Mouse (Mus musculus) ES-E14 (cell line): ENCODE data around the gene Csn1s2a. TPM values are rescaled to one million over a fixed set of nuclear protein-coding genes. Genes with fewer than 3 reads are reported as not detected.
"Not testable (repeated sequence)": the region's sequence is repeated elsewhere in the genome, so short reads cannot be mapped to it uniquely, and the experiment has no call there.

Experiments
- DNase-seq: peaks from one replicate; pipeline ENCODE4 v3.0.0-alpha.2; 2013; ENCODE audit warnings: low read depth, low spot score
- H3K27ac ChIP-seq: 2 replicates; pipeline ENCODE4 v1.5.1; 2012; ENCODE audit warnings: low read depth, mild to moderate bottlenecking, low read length, moderate library complexity, mixed read lengths; ENCODE audit not compliant: poor library complexity, insufficient read depth, severe bottlenecking
- H3K36me3 ChIP-seq: 2 replicates; pipeline ENCODE4 v1.6.1; 2012; ENCODE audit warnings: mild to moderate bottlenecking, low read length, moderate library complexity, mixed read lengths; ENCODE audit not compliant: control insufficient read depth, poor library complexity, insufficient read depth, severe bottlenecking
- H3K4me1 ChIP-seq, 2 experiments: fragments of 150-350 bp in 1 of 2; sonication (generic) in 1 of 2; 2 replicates each; pipeline ENCODE4 v1.6.1; 2012; ENCODE audit warnings: low read length in 2 of 2, mild to moderate bottlenecking in 1 of 2, mixed read lengths in 1 of 2; ENCODE audit not compliant: control insufficient read depth in 2 of 2, insufficient read depth in 2 of 2, poor library complexity in 1 of 2
- H3K4me3 ChIP-seq, 2 experiments: fragments of 150-350 bp in 1 of 2; sonication (generic) in 1 of 2; 2 replicates each; pipeline ENCODE4 v1.5.1; 2012; ENCODE audit warnings: low read length in 2 of 2, low read depth in 1 of 2, mild to moderate bottlenecking in 1 of 2, mixed read lengths in 1 of 2; ENCODE audit not compliant: insufficient read depth in 1 of 2, poor library complexity in 1 of 2, severe bottlenecking in 1 of 2
- H3K9ac ChIP-seq: 2 replicates; pipeline ENCODE4 v1.6.1; 2012; ENCODE audit warnings: low read depth, mild to moderate bottlenecking, low read length, mixed read lengths; ENCODE audit not compliant: poor library complexity, insufficient read depth, severe bottlenecking
- H3K9me3 ChIP-seq: fragments of 150-350 bp; sonication (generic); 2 replicates; pipeline ENCODE4 v1.6.1; 2012; ENCODE audit warnings: low read depth, mild to moderate bottlenecking, low read length; ENCODE audit not compliant: control insufficient read depth, insufficient read depth
- CHD2 ChIP-seq: IDR thresholded peaks from 2 replicates; pipeline ENCODE4 v1.6.1; 2014; ENCODE audit warnings: mild to moderate bottlenecking, low read depth, low read length, inconsistent platforms
- HCFC1 ChIP-seq: IDR thresholded peaks from 2 replicates; pipeline ENCODE4 v1.6.1; 2012; ENCODE audit warnings: low read length, inconsistent platforms, borderline replicate concordance; ENCODE audit not compliant: insufficient read depth
- MAFK ChIP-seq: IDR thresholded peaks from 2 replicates; pipeline ENCODE4 v1.6.1; 2014; ENCODE audit warnings: mild to moderate bottlenecking, low read depth, low read length, inconsistent platforms; ENCODE audit not compliant: insufficient read depth
- ZC3H11A ChIP-seq: IDR thresholded peaks from 2 replicates; pipeline ENCODE4 v1.6.1; 2012; ENCODE audit warnings: low read depth, mild to moderate bottlenecking, inconsistent platforms, low read length, borderline replicate concordance
- ZNF384 ChIP-seq: IDR thresholded peaks from 2 replicates; pipeline ENCODE4 v1.6.1; 2012; ENCODE audit warnings: low read depth, low read length, inconsistent platforms
- in situ Hi-C, 2 experiments: fragments of 600-800 bp; cut with MboI; formaldehyde crosslinking; loops; one replicate each; pipeline ENCODE4 v1.15.1; 2025; ENCODE audit warnings: low sequenced_read_pairs in 2 of 2, inconsistent platforms in 1 of 2; ENCODE audit not compliant: unreplicated experiment in 2 of 2
- total RNA-seq: library from RNA; depleted of rRNA; stranded (reverse); fragments of 300-350 nt; gene quantifications from 2 replicates; pipeline ENCODE4 v1.2.3, GENCODE M21; 2012; rRNA removed

Csn1s2a gene
- not detected in 2 replicates for total RNA-seq

- H3K36me3 ChIP-seq = no peaks in the 10 kb centered on the region
- H3K4me3 ChIP-seq = no peak within 1 kb of the TSS
- H3K27ac ChIP-seq = no peak within 1 kb of the TSS
- H3K9ac ChIP-seq = no peak within 1 kb of the TSS
- peaks cover 2 to 6% of the 10 kb centered on the region in 2 experiments; a peak in 1 of 4 replicates for H3K4me1 ChIP-seq
- no peak for DNase-seq
- H3K9me3 ChIP-seq = no peaks in the 10 kb centered on the region
- in situ Hi-C loops = no loop called here
- TF ChIP-seq ZNF384 (no peak), HCFC1 (no peak), ZC3H11A (no peak), CHD2 (no peak), MAFK (no peak)
Measured at GRCm38 (mm10) chr5:87774267-87774666, at the start of gene Csn1s2a. Gene Csn1s2a, plus strand, starts transcription at chr5:87774567.

- Histone ChIP-seq H3K27ac (no peak overlapping the region), H3K9me3 (no peaks in the 10 kb centered on the region), H3K4me1 (no peaks in the 10 kb centered on the region), H3K36me3 (no peaks in the 10 kb centered on the region), H3K4me3 (no peak overlapping the region), H3K9ac (no peak overlapping the region)
- TF ChIP-seq HCFC1 (no peak), MAFK (no peak), ZNF384 (no peak), CHD2 (no peak), ZC3H11A (no peak)
- DNase-seq = no peak
- in situ Hi-C loops = no loop called here
Measured at GRCm38 (mm10) chr5:87734821-87735220, 39.5 kb upstream of the Csn1s2a start.

GRCm38 (mm10) chr5:87753471-87753870 lies 20.9 kb upstream of the Csn1s2a start:
- in situ Hi-C loops = no loop called here
- no peak for DNase-seq
- TF ChIP-seq MAFK (no peak), ZNF384 (no peak), HCFC1 (no peak), CHD2 (no peak), ZC3H11A (no peak)

GRCm38 (mm10) chr5:87764546-87764945 lies 9.8 kb upstream of the Csn1s2a start:
- Histone ChIP-seq H3K9ac (no peak overlapping the region), H3K4me3 (no peak overlapping the region), H3K27ac (no peak overlapping the region), H3K9me3 (no peaks in the 10 kb centered on the region), H3K36me3 (no peaks in the 10 kb centered on the region), H3K4me1 (no peaks in the 10 kb centered on the region)
- in situ Hi-C loops = no loop called here
- no peak for DNase-seq
- TF ChIP-seq ZC3H11A = no peak
- no peak for TF ChIP-seq CHD2
- TF ChIP-seq HCFC1 = no peak
- TF ChIP-seq MAFK = no peak
- no peak for TF ChIP-seq ZNF384

More at GRCm38 (mm10) chr5:87753471-87753870, 20.9 kb upstream of the Csn1s2a start:
- Histone ChIP-seq H3K27ac (no peak overlapping the region), H3K9me3 (no peaks in the 10 kb centered on the region), H3K4me1 (no peaks in the 10 kb centered on the region), H3K9ac (no peak overlapping the region), H3K36me3 (no peaks in the 10 kb centered on the region), H3K4me3 (no peak overlapping the region)

GRCm38 (mm10) chr5:87772151-87772550 lies 2.2 kb upstream of the Csn1s2a start:
- H3K4me1 ChIP-seq, H3K36me3 ChIP-seq, H3K9me3 ChIP-seq, H3K4me3 ChIP-seq, in situ Hi-C loops, H3K9ac ChIP-seq: not testable (repeated sequence)
- peak overlapping the region; percentile 60; the same call in 1 of the 2 replicates for H3K27ac ChIP-seq
- peak; percentile 58 for TF ChIP-seq CHD2
- peak; percentile 47 for DNase-seq
